Mouse (Mus musculus) kidney, adult 2 months (tissue): ENCODE measurements at regions not wholly inside any gene's neighbourhood (a gene's known extent, or its start where the extent isn't known, plus 50 kb on each side); places are given as distances from the start of the nearest gene placed in this dataset.

ENCODE experiments used
- CTCF ChIP-seq: fragments of 200-500 bp; conservative IDR thresholded peaks from 2 replicates; pipeline ENCODE4 v1.5.1; 2011; ENCODE audit warnings: low read depth, mild to moderate bottlenecking, control low read depth, low read length, moderate library complexity, mixed read lengths; ENCODE audit not compliant: insufficient read depth, insufficient read length
- POLR2A ChIP-seq: fragments of 200-500 bp; IDR thresholded peaks from one replicate; pipeline ENCODE4 v1.6.1; 2011; ENCODE audit warnings: low read depth, low read length, control low read depth

- TF ChIP-seq POLR2A (no peak), CTCF (no peak)
Observed at GRCm38 (mm10) chr6:101964941-101965340, 587.2 kb upstream of the Pdzrn3 start.
